26 mouse cellular contexts compared by ENCODE assay signal in genomic region chr15:75153087-75153486, GRCm38 (mm10). TPM values are rescaled to one million over a fixed set of nuclear protein-coding genes. Genes with fewer than 3 reads are reported as not detected.
"Had no signal": no experiment of that assay in that cellular context is flagged by ENCODE, and none has a peak within 500 bp of the region (broad histone marks: within the 10 kb centered on the region; RNA-seq: fewer than 3 reads in every experiment).

No protein-coding gene starts in this region.

- H3K4me2 ChIP-seq: lung, embryonic 14.5 days; midbrain, embryonic 12.5 days; neural tube, embryonic 13.5 days; neural tube, embryonic 15.5 days had no signal

- H3K4me1 ChIP-seq: midbrain, embryonic 10.5 days; midbrain, embryonic 12.5 days; neural tube, embryonic 13.5 days; neural tube, embryonic 15.5 days had no signal

- H3K9ac ChIP-seq: liver, embryonic 14.5 days; lung, embryonic 14.5 days; midbrain, embryonic 12.5 days; neural tube, embryonic 13.5 days; neural tube, embryonic 15.5 days had no signal

- H3K27ac ChIP-seq: liver, embryonic 14.5 days; midbrain, embryonic 10.5 days; midbrain, embryonic 12.5 days; neural tube, embryonic 13.5 days; neural tube, embryonic 15.5 days had no signal

- ATAC-seq: midbrain, embryonic 16.5 days had no signal

- H3K4me3 ChIP-seq: midbrain, embryonic 10.5 days; midbrain, embryonic 12.5 days; myocyte; neural tube, embryonic 13.5 days; neural tube, embryonic 15.5 days had no signal

- H3K36me3 ChIP-seq: midbrain, embryonic 10.5 days; midbrain, embryonic 12.5 days; neural tube, embryonic 13.5 days; neural tube, embryonic 15.5 days had no signal

- H3K27me3 ChIP-seq: midbrain, embryonic 12.5 days; neural tube, embryonic 13.5 days; neural tube, embryonic 15.5 days had no signal

- DNase-seq: lung, adult 18-20 months; lung, embryonic 14.5 days; lung, postnatal 10 days; lung, postnatal 4 days; midbrain, embryonic 14.5 days; retina, postnatal 1 day; right cerebral cortex, adult 18-20 months; right cerebral cortex, postnatal 25 days; right cerebral cortex, postnatal 4 days; spleen, adult 18-20 months; thymus, adult 2 months; thymus, postnatal 25 days; thymus, postnatal 4 days had no signal

- H3K9me3 ChIP-seq: midbrain, embryonic 10.5 days; midbrain, embryonic 12.5 days; neural tube, embryonic 13.5 days; neural tube, embryonic 15.5 days had no signal

RNA-seq across cellular contexts. Expression of gene Ly6g, which starts 2.0 kb away (rescaled TPM):
- polyA plus RNA-seq: lung, embryonic 14.5 days; lung, embryonic 16.5 days; midbrain, embryonic 10.5 days; midbrain, embryonic 12.5 days; midbrain, embryonic 14.5 days; midbrain, embryonic 16.5 days; myocyte; neural tube, embryonic 11.5 days; neural tube, embryonic 13.5 days; neural tube, embryonic 15.5 days; small intestine, adult 2 months; stomach, embryonic 14.5 days; testis, adult 2 months; urinary bladder, adult 2 months had no signal

RNA-seq across cellular contexts. Expression of gene Ly6c2, which starts 41.3 kb away (rescaled TPM):
- polyA plus RNA-seq: midbrain, embryonic 10.5 days; midbrain, embryonic 12.5 days; neural tube, embryonic 11.5 days; neural tube, embryonic 13.5 days had no signal
